ENCODE assay signal across 8 mouse cellular contexts in the genomic region with DNA sequence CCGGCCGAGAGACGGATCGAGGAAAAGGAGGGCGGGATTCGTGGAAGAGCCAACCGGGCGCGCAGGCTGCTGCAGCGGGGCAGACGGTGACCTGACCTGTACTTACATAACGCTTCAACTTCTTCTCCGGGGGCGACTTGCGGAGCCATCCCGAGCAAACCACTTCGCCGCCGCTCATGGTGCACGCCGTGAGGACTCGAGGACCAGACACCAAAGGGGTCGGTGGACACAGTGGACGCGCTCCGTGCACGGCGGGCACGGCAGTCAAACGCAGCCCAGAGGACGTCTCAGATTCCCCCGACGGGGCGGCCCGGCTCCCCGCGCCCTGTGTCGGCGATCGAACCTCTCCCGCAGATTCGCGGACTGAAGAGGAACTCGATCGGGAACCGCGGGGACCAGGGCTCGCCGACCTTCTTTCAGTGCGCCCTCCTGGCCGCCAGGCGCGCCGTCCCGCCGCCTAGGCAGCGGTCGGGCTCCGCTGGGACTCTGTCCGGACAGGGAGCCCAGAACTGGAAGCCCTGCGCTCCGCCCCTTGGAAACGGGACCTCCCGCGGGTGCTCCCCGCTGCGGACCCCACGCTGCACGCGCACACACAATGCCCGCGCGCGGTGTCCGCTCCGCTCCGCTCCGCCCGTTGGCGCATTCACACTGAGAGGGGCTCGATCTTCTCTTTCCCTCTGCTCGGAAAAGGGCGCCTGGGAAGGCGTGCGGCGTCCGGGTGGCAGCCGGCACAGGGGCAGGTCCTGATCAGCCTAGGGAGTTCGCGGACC. TPM values are rescaled to one million over a fixed set of nuclear protein-coding genes. Genes with fewer than 3 reads are reported as not detected.
DNase-seq lines count a peak whose midpoint lies in the region; ATAC-seq and TF ChIP-seq lines count a peak whose summit lies in the region.

No protein-coding gene starts in this region.

- peak overlapping the region; percentile 98 for H3K27ac ChIP-seq in embryonic facial prominence, embryonic 15.5 days (replicated peaks)
- peak overlapping the region; percentile 99 for H3K27ac ChIP-seq in heart, embryonic 13.5 days (replicated peaks)
- peak overlapping the region; percentile 99 for H3K27ac ChIP-seq in kidney, postnatal 0 days
- H3K27ac ChIP-seq in lung, embryonic 14.5 days (ENCODE audit: low read depth), result peak overlapping the region; percentile 99

- H3K9me3 ChIP-seq in E14TG2a.4 (ENCODE audit: low read length), result peaks cover 1% of the 10 kb centered on the region; the same call in 1 of the 2 replicates
- H3K9me3 ChIP-seq in embryonic facial prominence, embryonic 15.5 days (replicated peaks), result no peaks in the 10 kb centered on the region
- no peaks in the 10 kb centered on the region for H3K9me3 ChIP-seq in heart, embryonic 13.5 days
- no peaks in the 10 kb centered on the region for H3K9me3 ChIP-seq in kidney, postnatal 0 days (replicated peaks; ENCODE audit: low read length)
- no peaks in the 10 kb centered on the region for H3K9me3 ChIP-seq in lung, embryonic 14.5 days (ENCODE audit: low read depth, low read length)

- peak overlapping the region; percentile 92 for H3K4me3 ChIP-seq in E14TG2a.4 (replicated peaks; ENCODE audit: low read length)
- peak overlapping the region; percentile 88 for H3K4me3 ChIP-seq in embryonic facial prominence, embryonic 15.5 days (replicated peaks)
- peak overlapping the region; percentile 93 for H3K4me3 ChIP-seq in heart, embryonic 13.5 days
- peak overlapping the region; percentile 81 for H3K4me3 ChIP-seq in kidney, postnatal 0 days (replicated peaks; ENCODE audit: low read depth, low read length)
- peak overlapping the region; percentile 89 for H3K4me3 ChIP-seq in lung, embryonic 14.5 days (ENCODE audit: low read depth, low read length)

- H3K9ac ChIP-seq in embryonic facial prominence, embryonic 15.5 days, result peak overlapping the region; percentile 82
- H3K9ac ChIP-seq in heart, embryonic 13.5 days, result peak overlapping the region; percentile 98
- H3K9ac ChIP-seq in kidney, postnatal 0 days (ENCODE audit: low read depth, low read length), result peak overlapping the region; percentile 94
- peak overlapping the region; percentile 89 for H3K9ac ChIP-seq in lung, embryonic 14.5 days

- TF ChIP-seq CTCF in E14TG2a.4 (conservative IDR thresholded peaks at IDR 0.05; ENCODE audit: low read length), result no peak
- peak; percentile 54 for TF ChIP-seq CTCF in kidney, postnatal 0 days (IDR thresholded peaks at IDR 0.05; ENCODE audit: low read depth)
- peak; percentile 56 for TF ChIP-seq CTCF in lung, embryonic 14.5 days (IDR thresholded peaks at IDR 0.05; ENCODE audit: low read depth)

- ATAC-seq in embryonic facial prominence, embryonic 15.5 days (ENCODE audit: insufficient number of reproducible peaks, low FRiP score, low TSS enrichment, low read depth), result peak; percentile 69
- ATAC-seq in heart, embryonic 13.5 days (ENCODE audit: extremely low read depth, insufficient number of reproducible peaks, low FRiP score, low TSS enrichment), result peak; percentile 35; the same call in 1 of the 2 replicates
- ATAC-seq in kidney, postnatal 0 days (replicated peaks; ENCODE audit: low FRiP score, low read depth), result peak; percentile 73
- ATAC-seq in lung, embryonic 14.5 days (ENCODE audit: insufficient read depth), result peak; percentile 80

- peak overlapping the region; percentile 74 for H3K4me2 ChIP-seq in embryonic facial prominence, embryonic 15.5 days (replicated peaks)
- H3K4me2 ChIP-seq in heart, embryonic 13.5 days, result peak overlapping the region; percentile 85
- peak overlapping the region; percentile 70 for H3K4me2 ChIP-seq in kidney, postnatal 0 days (ENCODE audit: low read length)
- H3K4me2 ChIP-seq in lung, embryonic 14.5 days, result peak overlapping the region; percentile 67

- peak; percentile 84 to 88 for DNase-seq in adrenal gland, postnatal 36 days
- DNase-seq in kidney, postnatal 0 days (ENCODE audit: low spot score), result peak; percentile 89
- peak; percentile 88 for DNase-seq in lung, embryonic 14.5 days
- peak; percentile 69 for DNase-seq in ovary, postnatal 14 days (ENCODE audit: low spot score)
- DNase-seq in urinary bladder, postnatal 14 days (ENCODE audit: low spot score), result peak; percentile 77

- under 1% methylated on average over 89 of the region's 90 CpGs for WGBS in embryonic facial prominence, embryonic 15.5 days
- under 1% methylated on average over 90 of the region's 90 CpGs for WGBS in heart, embryonic 13.5 days
- under 1% methylated on average over 90 of the region's 90 CpGs for WGBS in kidney, postnatal 0 days
- under 1% methylated on average over 83 of the region's 90 CpGs for WGBS in lung, embryonic 14.5 days

- no peaks in the 10 kb centered on the region for H3K36me3 ChIP-seq in E14TG2a.4 (ENCODE audit: insufficient read depth, low read length)
- no peaks in the 10 kb centered on the region for H3K36me3 ChIP-seq in embryonic facial prominence, embryonic 15.5 days
- peaks cover 5% of the 10 kb centered on the region; the same call in 1 of the 2 replicates for H3K36me3 ChIP-seq in heart, embryonic 13.5 days
- no peaks in the 10 kb centered on the region for H3K36me3 ChIP-seq in kidney, postnatal 0 days (ENCODE audit: insufficient read depth, low read length)
- peaks cover 3% of the 10 kb centered on the region; the same call in 1 of the 2 replicates for H3K36me3 ChIP-seq in lung, embryonic 14.5 days (ENCODE audit: insufficient read depth)

- peaks cover 56% of the 10 kb centered on the region for H3K27me3 ChIP-seq in E14TG2a.4 (ENCODE audit: insufficient read depth, low read length)
- no peaks in the 10 kb centered on the region for H3K27me3 ChIP-seq in embryonic facial prominence, embryonic 15.5 days
- no peaks in the 10 kb centered on the region for H3K27me3 ChIP-seq in heart, embryonic 13.5 days (replicated peaks)
- no peaks in the 10 kb centered on the region for H3K27me3 ChIP-seq in kidney, postnatal 0 days (ENCODE audit: insufficient read depth, low read length)
- H3K27me3 ChIP-seq in lung, embryonic 14.5 days (ENCODE audit: insufficient read depth, low read length), result no peaks in the 10 kb centered on the region

- H3K4me1 ChIP-seq in E14TG2a.4 (replicated peaks; ENCODE audit: low read depth, low read length), result peaks cover 19% of the 10 kb centered on the region
- H3K4me1 ChIP-seq in embryonic facial prominence, embryonic 15.5 days, result peaks cover 23% of the 10 kb centered on the region
- H3K4me1 ChIP-seq in heart, embryonic 13.5 days, result peaks cover 33% of the 10 kb centered on the region
- peaks cover 9% of the 10 kb centered on the region; the same call in 1 of the 2 replicates for H3K4me1 ChIP-seq in kidney, postnatal 0 days (replicated peaks; ENCODE audit: insufficient read depth, low read length)
- H3K4me1 ChIP-seq in lung, embryonic 14.5 days (ENCODE audit: insufficient read depth), result peaks cover 12% of the 10 kb centered on the region; the same call in 1 of the 2 replicates

RNA-seq across cellular contexts. Expression of a gene that starts 0.7 kb away (rescaled TPM):
- total RNA-seq in adrenal gland, postnatal 36 days (2021), result 10 to 100 TPM; 16.1 to 20.2 TPM
- polyA plus RNA-seq in embryonic facial prominence, embryonic 15.5 days (2015; fragmentation: Nextera tagmentation; extraction: Ambion mirVana), result 22.7 and 24.8 TPM in 2 replicates
- 26.6 and 28.8 TPM in 2 replicates for polyA plus RNA-seq in heart, embryonic 13.5 days (2015; fragmentation: Nextera tagmentation; extraction: Ambion mirVana)
- 14.1 and 14.9 TPM in 2 replicates for polyA plus RNA-seq in kidney, postnatal 0 days (2015; fragmentation: Nextera tagmentation; extraction: Ambion mirVana)
- polyA plus RNA-seq in lung, embryonic 14.5 days (2014; fragmentation: Nextera tagmentation; extraction: Ambion mirVana), result 36.2 and 37.8 TPM in 2 replicates

Comparison
In these comparisons a context has a peak if more than half of its experiments do, and no peak if none do; other contexts are left out.
1. Peak in every context shown above with its lines: DNase-seq, ATAC-seq, H3K4me3 ChIP-seq and H3K27ac ChIP-seq.